Mouse (Mus musculus): ENCODE results near the gene Cfap54. TPM values are rescaled to one million over a fixed set of nuclear protein-coding genes. Genes with fewer than 3 reads are reported as not detected.
A peak's percentile ranks its signal among the peaks of the same experiment; 100 is the strongest.

The Cfap54 gene
- total RNA-seq (2021): 4.8 and 6.5 TPM in 2 replicates
- long read RNA-seq, partial matches to known transcripts: 0 of 1 reads
- long read RNA-seq, other reads (novel, unspliced or antisense): 1 of 1 reads

GRCm38 (mm10) chr10:93081133-93081779 is at the start of gene Cfap54:
Gene Cfap54 (minus strand): TSS chr10:93081618.
- DNase-seq: peak; percentile 88

- DNase-seq: no peak
Observed at GRCm38 (mm10) chr10:93130456-93130940, 49.1 kb upstream of the Cfap54 start.

- DNase-seq: no peak
Observed at GRCm38 (mm10) chr10:93129904-93130455, 48.6 kb upstream of the Cfap54 start.

GRCm38 (mm10) chr10:93129345-93129744 is 47.9 kb upstream of the Cfap54 start:
- DNase-seq: no peak

- DNase-seq: no peak
Observed at GRCm38 (mm10) chr10:93128566-93128965, 47.1 kb upstream of the Cfap54 start.

- DNase-seq: no peak
Observed at GRCm38 (mm10) chr10:93126025-93126424, 44.6 kb upstream of the Cfap54 start.

GRCm38 (mm10) chr10:93123957-93124613 is 42.7 kb upstream of the Cfap54 start:
- DNase-seq: peak; percentile 22

GRCm38 (mm10) chr10:93123310-93123709 is 41.9 kb upstream of the Cfap54 start:
- no peak for DNase-seq

GRCm38 (mm10) chr10:93122399-93123184 is 41.2 kb upstream of the Cfap54 start:
- no peak for DNase-seq

GRCm38 (mm10) chr10:93121262-93121860 is 39.9 kb upstream of the Cfap54 start:
- no peak for DNase-seq

- no peak for DNase-seq
Observed at GRCm38 (mm10) chr10:93119809-93120208, 38.4 kb upstream of the Cfap54 start.

GRCm38 (mm10) chr10:93116636-93117035 is 35.2 kb upstream of the Cfap54 start:
- no peak for DNase-seq

- no peak for DNase-seq
Observed at GRCm38 (mm10) chr10:93115743-93116142, 34.3 kb upstream of the Cfap54 start.

GRCm38 (mm10) chr10:93114782-93115181 is 33.4 kb upstream of the Cfap54 start:
- DNase-seq: no peak

- no peak for DNase-seq
Observed at GRCm38 (mm10) chr10:93113968-93114367, 32.5 kb upstream of the Cfap54 start.

GRCm38 (mm10) chr10:93112021-93112420 is 30.6 kb upstream of the Cfap54 start:
- DNase-seq: no peak

GRCm38 (mm10) chr10:93111412-93111811 is 30.0 kb upstream of the Cfap54 start:
- DNase-seq: peak; percentile 21

- no peak for DNase-seq
Observed at GRCm38 (mm10) chr10:93105358-93105757, 23.9 kb upstream of the Cfap54 start.

- DNase-seq: no peak
Observed at GRCm38 (mm10) chr10:93104357-93104756, 22.9 kb upstream of the Cfap54 start.

GRCm38 (mm10) chr10:93103676-93104075 is 22.3 kb upstream of the Cfap54 start:
- DNase-seq: no peak

GRCm38 (mm10) chr10:93102321-93102720 is 20.9 kb upstream of the Cfap54 start:
- no peak for DNase-seq

GRCm38 (mm10) chr10:93098211-93098805 is 16.9 kb upstream of the Cfap54 start:
- no peak for DNase-seq

Measured in adrenal gland, postnatal 25 days (tissue).